Mouse (Mus musculus) myocyte (in vitro differentiated cells): Measurements from ENCODE around the gene Vps72.

Experiments used
- MAX ChIP-seq: IDR thresholded peaks from one replicate; pipeline ENCODE4 v1.6.1; 2011; ENCODE audit warnings: low read depth, mild to moderate bottlenecking, control low read depth
- MYOD1 ChIP-seq, 3 experiments: IDR thresholded peaks; one replicate each; pipeline ENCODE4 v1.6.1; 2011; ENCODE audit warnings: control low read depth in 2 of 3, low read depth in 2 of 3, mild to moderate bottlenecking in 2 of 3, moderate library complexity in 1 of 3; ENCODE audit not compliant: insufficient read length in 2 of 3, control insufficient read depth in 1 of 3
- MYOG ChIP-seq, 3 experiments: IDR thresholded peaks; one replicate each; pipeline ENCODE4 v1.6.1; 2011; ENCODE audit warnings: control low read depth in 2 of 3, low read depth in 2 of 3, mild to moderate bottlenecking in 2 of 3; ENCODE audit not compliant: insufficient read length in 2 of 3, control insufficient read depth in 1 of 3, insufficient read depth in 1 of 3
- POLR2A ChIP-seq: IDR thresholded peaks from one replicate; pipeline ENCODE4 v1.6.1; 2011; ENCODE audit warnings: low read depth, mild to moderate bottlenecking, control low read depth, moderate library complexity; ENCODE audit not compliant: insufficient read length
- POLR2AphosphoS2 ChIP-seq: IDR thresholded peaks from one replicate; pipeline ENCODE4 v1.6.1; 2011; ENCODE audit warnings: low read depth, control low read depth; ENCODE audit not compliant: insufficient read length
- USF1 ChIP-seq: IDR thresholded peaks from one replicate; pipeline ENCODE4 v1.6.1; 2011; ENCODE audit warnings: low read depth, mild to moderate bottlenecking, control low read depth, moderate library complexity

DNA sequence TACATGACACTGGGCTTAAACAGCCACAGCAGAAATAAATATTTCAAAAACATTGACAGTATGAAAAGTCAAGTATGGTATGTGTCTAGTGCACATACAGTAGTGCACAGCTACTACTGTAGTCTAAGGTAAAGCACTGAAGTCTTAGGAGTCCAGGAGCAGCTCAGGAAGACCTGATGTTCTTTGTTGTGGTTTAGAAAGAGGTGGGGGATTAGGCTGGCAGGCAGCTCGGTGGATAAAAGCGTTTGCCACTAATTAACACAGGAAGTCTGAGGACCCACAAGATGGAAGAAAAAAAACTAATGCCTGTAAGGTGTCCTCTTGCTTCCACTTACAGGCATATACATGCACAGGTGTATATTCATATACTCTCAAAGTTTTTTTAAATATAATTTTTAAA lies 10.0 kb upstream of the Vps72 start:
- TF ChIP-seq MYOD1 (IDR thresholded peaks at IDR 0.05; ENCODE audit: control insufficient read depth in 1 of 3, insufficient read length in 2 of 3, low read depth in 2 of 3) (no peak), MAX (no peak), USF1 (no peak), POLR2AphosphoS2 (no peak), POLR2A (no peak), MYOG (IDR thresholded peaks at IDR 0.05; ENCODE audit: control insufficient read depth in 1 of 3, insufficient read depth in 1 of 3, insufficient read length in 2 of 3, low read depth in 2 of 3) (no peak)
